Mouse (Mus musculus) intestine, postnatal 0 days (tissue): ENCODE results near the gene Mafk. TPM values are rescaled to one million over a fixed set of nuclear protein-coding genes. Genes with fewer than 3 reads are reported as not detected.
A peak's percentile ranks its signal among the peaks of the same experiment; 100 is the strongest.

Experiments
- ATAC-seq: fragments of 200-750 bp; cut with Nextera tagmentation; 2 replicates; pipeline ENCODE4 v1.8.0; 2017; ENCODE audit warnings: mild to moderate bottlenecking, moderate TSS enrichment, moderate library complexity
- H3K27ac ChIP-seq: fragments of 300-500 bp; sonication (generic); 2 replicates; pipeline ENCODE4 v1.5.1; 2014; ENCODE audit warnings: mild to moderate bottlenecking, low read depth, low read length, moderate library complexity
- H3K27me3 ChIP-seq: fragments of 300-500 bp; sonication (generic); replicated peaks from 2 replicates; pipeline ENCODE4 v1.6.1; 2014; ENCODE audit warnings: low read length, mixed read lengths; ENCODE audit not compliant: control insufficient read depth, insufficient read depth
- H3K36me3 ChIP-seq: fragments of 300-500 bp; sonication (generic); 2 replicates; pipeline ENCODE4 v1.6.1; 2014; ENCODE audit warnings: mild to moderate bottlenecking, moderate library complexity; ENCODE audit not compliant: control insufficient read depth, insufficient read depth
- H3K4me1 ChIP-seq: fragments of 300-500 bp; sonication (generic); replicated peaks from 2 replicates; pipeline ENCODE4 v1.6.1; 2014; ENCODE audit warnings: antibody characterized with exemption, low read length, mixed read lengths; ENCODE audit not compliant: control insufficient read depth, insufficient read depth
- H3K4me2 ChIP-seq: fragments of 300-500 bp; sonication (generic); replicated peaks from 2 replicates; pipeline ENCODE4 v1.6.1; 2014; ENCODE audit warnings: low read depth, mild to moderate bottlenecking, moderate library complexity
- H3K4me3 ChIP-seq: fragments of 300-500 bp; sonication (generic); 2 replicates; pipeline ENCODE4 v1.5.1; 2014; ENCODE audit warnings: low read depth, low read length
- H3K9ac ChIP-seq: fragments of 300-500 bp; sonication (generic); 2 replicates; pipeline ENCODE4 v1.6.1; 2014; ENCODE audit warnings: mild to moderate bottlenecking, low read depth, low read length
- H3K9me3 ChIP-seq: fragments of 300-500 bp; sonication (generic); 2 replicates; pipeline ENCODE4 v1.6.1; 2016; ENCODE audit warnings: mixed run types; ENCODE audit not compliant: control insufficient read depth
- CTCF ChIP-seq: sonication (generic); IDR thresholded peaks from 2 replicates; pipeline ENCODE4 v1.5.1; 2016; ENCODE audit warnings: low read depth, mild to moderate bottlenecking, control low read depth, antibody characterized with exemption, moderate library complexity
- WGBS: fragments of 180-500 bp; shearing (Covaris S2); extraction: QIAGEN DNeasy Blood & Tissue Kit; methylation state at CpG from one replicate; pipeline ENCODE4 v1.1.7; 2014; 5-methylcytosine and 5-hydroxymethylcytosine counted together
- polyA plus RNA-seq: library from polyadenylated mRNA; unstranded; fragments of >200 nt; fragmentation: Nextera tagmentation; extraction: Ambion mirVana; gene quantifications from 2 replicates; pipeline ENCODE4 v1.2.1, GENCODE M21; 2015

Mafk gene
- polyA plus RNA-seq, 1 experiment from 2014 or later: 23.1 TPM

DNA sequence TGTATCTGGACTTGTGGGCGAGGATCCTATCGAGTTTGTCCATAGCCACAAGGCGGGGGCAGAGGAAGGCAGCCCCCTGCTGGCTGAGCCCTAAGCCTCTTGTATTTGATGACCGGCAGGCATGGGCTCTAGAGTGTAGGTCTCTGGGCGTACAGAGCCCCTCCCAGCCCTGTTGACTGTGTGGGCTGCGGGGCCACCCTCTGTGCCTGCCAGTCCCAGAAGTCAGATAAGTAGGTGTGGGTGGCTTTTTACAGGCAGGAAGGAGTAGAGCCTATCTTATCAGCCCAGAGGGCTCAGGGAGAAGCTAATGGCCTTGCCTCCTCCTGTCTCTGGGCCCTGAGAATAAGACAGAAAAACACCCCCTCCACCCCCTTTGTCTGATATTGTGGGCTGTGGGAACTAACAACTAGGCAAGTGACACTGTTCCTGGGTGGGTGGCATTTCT, 12.8 kb downstream of the Mafk start:
- H3K4me3 ChIP-seq: no peak overlapping the region
- WGBS: 7% methylated on average over 6 of the region's 6 CpGs
- peak; percentile 48 for ATAC-seq

DNA sequence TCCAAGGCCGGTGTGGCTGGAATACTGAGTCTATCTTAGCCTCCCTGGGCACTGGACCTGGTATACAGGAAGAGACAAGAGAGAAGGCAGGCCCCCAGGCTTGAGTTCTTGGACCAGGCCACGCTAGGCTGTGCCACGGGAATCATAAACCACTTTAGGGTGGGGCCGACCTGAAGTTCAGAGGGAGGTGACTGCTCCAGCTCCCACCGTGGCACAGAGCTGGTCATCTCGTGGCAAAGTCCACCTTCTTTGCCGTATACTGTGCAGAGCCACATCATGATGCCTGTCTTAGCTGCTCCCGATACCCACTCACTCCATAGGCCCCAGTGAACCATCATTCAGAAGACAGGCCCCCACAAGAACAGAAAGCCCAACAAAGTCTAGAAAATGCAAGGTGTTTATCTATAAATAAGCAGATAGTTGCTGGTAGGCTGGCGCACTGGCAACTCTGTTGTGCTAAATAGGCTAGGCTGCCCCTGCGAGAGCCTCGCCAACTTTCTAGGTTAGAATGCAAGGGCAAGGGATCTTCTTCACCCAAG, 13.3 kb downstream of the Mafk start:
- peaks cover 63% of the 10 kb centered on the region for H3K36me3 ChIP-seq
- 57% methylated on average over 11 of the region's 11 CpGs for WGBS

More for the DNA sequence above, 12.8 kb downstream of the Mafk start:
- Histone ChIP-seq H3K4me1 (peaks cover 8% of the 10 kb centered on the region), H3K9me3 (no peaks in the 10 kb centered on the region), H3K36me3 (peaks cover 68% of the 10 kb centered on the region), H3K27me3 (no peaks in the 10 kb centered on the region), H3K4me2 (peak overlapping the region; percentile 6), H3K27ac (peak overlapping the region; percentile 89), H3K9ac (0 out of 2 replicates have a peak overlapping the region, but pooled peaks have one; percentile 8)
- peak; percentile 42 for TF ChIP-seq CTCF

DNA sequence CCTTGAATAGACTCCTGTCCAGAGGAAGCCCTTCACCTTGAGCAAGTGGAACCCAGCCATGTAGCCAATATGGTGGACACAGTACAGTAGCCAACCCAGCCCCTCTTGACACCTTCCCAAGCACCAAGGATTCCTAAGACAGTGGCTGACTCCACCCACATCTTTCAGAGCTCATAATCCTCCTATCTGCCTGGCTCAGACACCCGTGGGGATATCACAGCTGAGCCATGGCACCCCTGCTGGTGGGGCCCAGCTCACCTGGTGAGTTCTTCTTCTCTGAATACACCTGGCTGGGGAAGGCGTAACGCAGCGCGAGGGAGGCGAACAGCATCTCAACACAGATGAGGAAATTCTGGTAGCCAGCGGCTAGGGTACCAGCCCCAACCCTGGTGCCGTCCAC, 14.6 kb downstream of the Mafk start:
- no peak for TF ChIP-seq CTCF
- Histone ChIP-seq H3K27ac (0 out of 2 replicates have a peak overlapping the region, but pooled peaks have one; percentile 89), H3K27me3 (no peaks in the 10 kb centered on the region), H3K4me3 (no peak overlapping the region), H3K36me3 (peaks cover 50% of the 10 kb centered on the region), H3K4me1 (peaks cover 8% of the 10 kb centered on the region), H3K9me3 (no peaks in the 10 kb centered on the region), H3K9ac (0 out of 2 replicates have a peak overlapping the region, but pooled peaks have one; percentile 22), H3K4me2 (no peak overlapping the region)
- 87% methylated on average over 8 of the region's 8 CpGs for WGBS
- ATAC-seq: no peak

More for the DNA sequence above, 13.3 kb downstream of the Mafk start:
- Histone ChIP-seq H3K4me3 (no peak overlapping the region), H3K4me1 (peaks cover 8% of the 10 kb centered on the region), H3K27me3 (no peaks in the 10 kb centered on the region), H3K27ac (peak overlapping the region; percentile 89), H3K9me3 (no peaks in the 10 kb centered on the region), H3K4me2 (peak overlapping the region; percentile 6), H3K9ac (0 out of 2 replicates have a peak overlapping the region, but pooled peaks have one; percentile 22)
- no peak for TF ChIP-seq CTCF
- ATAC-seq: peak; percentile 77

DNA sequence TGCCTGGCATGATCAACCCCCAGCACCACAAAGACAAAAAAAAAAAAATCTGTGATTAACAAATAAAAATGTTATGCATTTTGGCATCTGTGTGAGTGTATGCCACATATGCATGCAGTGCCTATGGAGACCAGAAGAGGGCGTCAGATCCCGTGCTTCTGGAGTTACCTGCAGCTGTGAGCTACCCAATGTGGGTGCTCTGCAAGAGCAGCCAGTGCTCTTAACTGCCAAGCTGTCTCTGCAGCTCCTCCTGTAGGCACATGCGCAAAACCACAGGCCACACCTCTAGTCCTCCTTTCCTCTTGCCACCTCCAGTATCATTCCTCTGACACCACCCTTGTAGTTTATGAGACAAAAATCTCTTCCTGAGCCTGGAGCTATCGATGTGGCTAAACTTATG, 18.1 kb downstream of the Mafk start:
- TF ChIP-seq CTCF: peak; percentile 68
- no peak overlapping the region for H3K4me3 ChIP-seq
- H3K9ac ChIP-seq: no peak overlapping the region
- no peaks in the 10 kb centered on the region; the same call in 1 of the 2 replicates for H3K27me3 ChIP-seq
- H3K4me1 ChIP-seq: peaks cover 2% of the 10 kb centered on the region; the same call in 1 of the 2 replicates
- no peak overlapping the region for H3K27ac ChIP-seq
- no peak for ATAC-seq
- peaks cover 38% of the 10 kb centered on the region for H3K36me3 ChIP-seq
- H3K4me2 ChIP-seq: no peak overlapping the region
- WGBS: 50% methylated on average over 4 of the region's 4 CpGs
- H3K9me3 ChIP-seq: no peaks in the 10 kb centered on the region

DNA sequence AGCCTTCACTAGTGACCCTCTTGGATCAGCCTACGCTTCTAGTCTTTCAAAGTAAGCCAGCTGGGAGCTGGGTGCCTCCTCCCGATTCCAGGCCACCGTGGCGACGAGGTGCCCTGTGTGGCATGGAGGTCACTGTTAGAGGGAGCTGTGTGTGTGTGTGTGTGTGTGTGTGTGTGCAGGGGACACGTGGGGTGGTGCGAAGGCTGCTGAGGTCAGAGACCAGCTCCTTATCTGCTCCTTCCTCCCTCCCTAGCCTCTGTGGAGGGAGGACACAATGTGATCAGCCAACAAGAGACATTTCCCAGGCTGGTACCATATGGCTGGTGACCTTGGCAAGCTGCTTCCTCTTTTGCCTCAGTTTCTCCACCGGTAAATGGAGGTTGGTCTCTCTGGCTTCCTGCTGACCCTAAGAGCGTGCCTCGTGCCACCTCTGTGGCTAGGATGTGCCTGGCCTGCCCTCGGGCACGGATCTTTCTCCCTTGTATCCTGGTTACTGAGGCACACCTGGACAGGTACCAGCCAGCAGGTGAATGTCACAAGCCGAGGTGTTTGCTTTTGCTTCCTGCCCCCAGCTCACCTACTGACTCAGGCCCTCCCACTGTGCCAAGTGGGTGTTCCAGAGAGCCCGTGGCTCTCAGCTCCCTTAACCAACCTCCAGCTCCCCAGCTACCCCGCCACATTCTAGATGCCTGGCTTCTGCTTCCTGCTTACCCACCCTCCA, 20.5 kb downstream of the Mafk start:
- no peak for TF ChIP-seq CTCF
- Histone ChIP-seq H3K36me3 (peaks cover 17% of the 10 kb centered on the region), H3K9me3 (no peaks in the 10 kb centered on the region), H3K4me1 (0 out of 2 replicates have a peak, but pooled peaks cover 4% of the 10 kb centered on the region), H3K27me3 (no peaks in the 10 kb centered on the region; the same call in 1 of the 2 replicates), H3K27ac (peak overlapping the region; percentile 79), H3K9ac (no peak overlapping the region), H3K4me3 (0 out of 2 replicates have a peak overlapping the region, but pooled peaks have one; percentile 31), H3K4me2 (peak overlapping the region; percentile 62)
- 53% methylated on average over 15 of the region's 15 CpGs for WGBS
- peak; percentile 17; the same call in 1 of the 2 replicates for ATAC-seq
